Mouse (Mus musculus): ENCODE measurements around the gene Ghr. TPM values are rescaled to one million over a fixed set of nuclear protein-coding genes. Genes with fewer than 3 reads are reported as not detected.
A peak's percentile ranks its signal among the peaks of the same experiment; 100 is the strongest.

Ghr gene
- total RNA-seq, 2 experiments from 2014 or later = 10.7 to 11.4 TPM

DNA sequence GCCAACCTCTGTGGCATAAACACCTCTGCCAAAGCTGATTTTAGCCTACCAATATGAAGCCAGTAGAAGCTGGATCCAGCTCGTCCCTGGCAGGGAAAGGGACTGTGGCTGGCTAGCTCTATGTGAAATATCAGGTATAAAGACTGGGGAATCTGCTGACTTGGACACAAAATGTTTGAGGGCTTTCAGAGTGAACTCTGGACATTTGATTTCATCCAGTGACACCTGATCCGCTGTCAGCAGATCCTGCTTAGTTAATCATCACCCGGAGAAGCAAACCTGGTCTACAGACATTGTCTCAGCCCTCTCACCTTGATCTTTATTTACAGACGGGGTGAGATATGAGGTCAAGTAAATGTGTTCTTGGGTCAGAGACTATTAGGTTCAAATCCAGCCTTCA is 118.5 kb downstream of the Ghr start:
- Histone ChIP-seq H3K4me3 (no peak overlapping the region), H3K27ac (no peak overlapping the region)
- TF ChIP-seq CTCF (conservative IDR thresholded peaks at IDR 0.05) = no peak
- no peak for DNase-seq (ENCODE audit: low spot score in 2 of 2)

- no peak for TF ChIP-seq CTCF (conservative IDR thresholded peaks at IDR 0.05)
- no peak for DNase-seq (ENCODE audit: low spot score in 2 of 2)
- Histone ChIP-seq H3K4me3 (no peak overlapping the region), H3K27ac (no peak overlapping the region)
Observed at GRCm38 (mm10) chr15:3456543-3456942, 126.7 kb downstream of the Ghr start.

- TF ChIP-seq CTCF (conservative IDR thresholded peaks at IDR 0.05) = no peak
- no peak overlapping the region for H3K4me3 ChIP-seq
- no peak for DNase-seq (ENCODE audit: low spot score in 2 of 2)
- H3K27ac ChIP-seq = no peak overlapping the region
Observed at GRCm38 (mm10) chr15:3455572-3455971, 127.7 kb downstream of the Ghr start.

GRCm38 (mm10) chr15:3452080-3452752 is 131.1 kb downstream of the Ghr start:
- DNase-seq (ENCODE audit: low spot score in 2 of 2) = no peak
- no peak overlapping the region for H3K27ac ChIP-seq
- TF ChIP-seq CTCF (conservative IDR thresholded peaks at IDR 0.05) = no peak
- H3K4me3 ChIP-seq = no peak overlapping the region

DNA sequence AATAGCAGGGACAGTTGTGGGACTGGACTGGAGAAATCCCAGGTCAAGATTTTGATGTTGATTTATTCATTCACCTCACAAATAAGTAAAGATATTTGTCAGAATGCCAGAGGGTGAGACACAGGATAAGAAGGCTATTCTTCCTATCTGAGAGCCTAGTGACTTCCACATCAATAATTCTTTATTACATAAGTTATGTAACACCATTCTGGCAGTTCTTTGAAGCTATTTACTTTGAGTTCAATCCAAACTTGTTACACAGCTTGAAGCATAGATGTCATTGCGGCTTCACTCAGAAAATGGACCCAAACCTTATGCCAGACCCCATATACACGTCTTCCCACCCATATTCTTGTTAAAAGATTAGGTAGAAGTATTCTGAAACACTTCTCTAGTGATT is 133.7 kb downstream of the Ghr start:
- DNase-seq (ENCODE audit: low spot score in 2 of 2) = no peak
- no peak overlapping the region for H3K27ac ChIP-seq
- no peak for TF ChIP-seq CTCF (conservative IDR thresholded peaks at IDR 0.05)
- H3K4me3 ChIP-seq = no peak overlapping the region

GRCm38 (mm10) chr15:3445285-3445909 is 137.9 kb downstream of the Ghr start:
- Histone ChIP-seq H3K27ac (no peak overlapping the region), H3K4me3 (no peak overlapping the region)
- TF ChIP-seq CTCF (conservative IDR thresholded peaks at IDR 0.05) = no peak
- no peak for DNase-seq (ENCODE audit: low spot score in 2 of 2)

DNA sequence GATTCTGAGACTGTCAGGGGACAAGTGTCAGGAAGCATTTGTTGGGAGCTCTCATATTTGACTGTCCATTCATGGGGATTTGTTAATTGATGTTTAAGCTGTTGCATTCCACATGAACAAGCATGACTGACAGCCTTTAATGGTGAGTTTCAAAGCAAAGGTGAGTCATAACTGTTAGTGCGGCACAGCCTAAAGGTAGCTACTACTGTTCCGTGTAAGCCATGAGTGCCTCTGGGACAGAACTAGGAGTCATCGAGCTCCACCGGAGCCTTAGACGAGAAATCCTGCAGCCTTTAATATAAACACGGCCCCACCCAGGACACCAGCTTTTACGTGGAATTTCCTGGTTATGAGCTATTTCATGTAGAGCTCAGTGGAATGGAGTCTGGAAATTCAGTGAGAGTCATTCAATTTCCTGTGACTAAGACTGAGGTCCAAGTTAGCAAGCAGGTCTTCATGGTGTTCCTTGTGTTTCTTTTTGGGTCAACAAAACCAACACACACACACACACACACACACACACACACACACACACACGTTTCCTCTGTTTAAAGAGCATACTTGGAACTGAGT is 138.8 kb downstream of the Ghr start:
- no peak for DNase-seq (ENCODE audit: low spot score in 2 of 2)
- no peak for TF ChIP-seq CTCF (conservative IDR thresholded peaks at IDR 0.05)
- no peak overlapping the region for H3K4me3 ChIP-seq
- no peak overlapping the region for H3K27ac ChIP-seq

DNA sequence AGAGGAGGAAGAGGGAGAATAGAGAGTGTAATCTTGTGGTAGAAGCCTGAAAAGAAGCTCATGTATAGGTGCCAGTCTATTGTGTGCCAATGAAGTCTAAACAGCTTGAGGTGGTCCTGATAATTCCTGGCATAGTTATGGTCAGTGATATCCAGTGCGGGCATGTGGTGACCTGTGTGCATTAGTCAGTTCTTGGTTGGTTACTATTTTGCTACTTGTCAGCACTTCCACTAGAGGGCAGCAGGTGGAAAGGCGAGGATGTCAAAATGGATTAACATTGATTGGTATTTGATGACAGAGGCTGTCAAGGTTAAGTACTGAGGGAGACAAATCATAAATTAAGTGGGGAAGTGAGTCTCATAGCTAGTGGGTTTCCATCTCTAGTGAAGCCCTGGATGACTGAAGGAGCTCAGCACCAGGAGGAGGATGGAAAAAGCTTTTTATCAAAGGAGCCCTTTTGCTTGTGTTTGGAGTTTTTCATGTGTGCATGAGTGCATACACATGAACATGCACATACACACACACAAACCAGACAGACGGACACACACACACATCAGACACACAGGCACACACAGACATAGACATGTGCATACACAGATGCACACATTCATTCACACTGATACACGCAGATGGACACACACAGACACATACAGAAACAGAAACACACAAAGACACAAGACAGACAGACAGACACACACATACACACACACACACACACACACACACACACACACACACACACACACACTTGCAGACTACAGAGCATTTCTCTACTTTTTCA is 141.6 kb downstream of the Ghr start:
- TF ChIP-seq CTCF (conservative IDR thresholded peaks at IDR 0.05) = peak; percentile 92
- no peak overlapping the region for H3K4me3 ChIP-seq
- DNase-seq (ENCODE audit: low spot score in 2 of 2) = peak; percentile 7 to 56
- H3K27ac ChIP-seq = no peak overlapping the region

GRCm38 (mm10) chr15:3437381-3437780 is 145.9 kb downstream of the Ghr start:
- TF ChIP-seq CTCF (conservative IDR thresholded peaks at IDR 0.05) = no peak
- H3K27ac ChIP-seq = no peak overlapping the region
- H3K4me3 ChIP-seq = no peak overlapping the region
- DNase-seq (ENCODE audit: low spot score in 2 of 2) = no peak

DNA sequence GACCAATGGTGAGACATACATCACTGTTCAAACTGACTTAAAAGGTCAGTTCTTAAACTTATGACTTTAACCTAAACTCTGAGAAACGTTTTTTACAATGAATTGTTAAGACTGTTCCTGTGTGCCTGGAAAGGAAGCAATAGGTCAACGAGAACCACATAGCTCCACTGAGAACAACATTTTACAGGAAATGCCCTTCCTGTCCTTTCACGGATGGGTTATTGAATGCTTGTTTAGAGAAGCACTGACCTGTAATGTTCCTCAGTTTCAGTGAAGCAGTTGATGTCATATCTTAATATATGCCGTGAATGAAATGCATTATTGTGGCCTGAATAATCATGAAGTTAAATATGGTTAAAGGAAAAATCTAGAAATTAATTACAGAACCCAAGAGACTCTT is 147.7 kb downstream of the Ghr start:
- DNase-seq (ENCODE audit: low spot score in 2 of 2) = no peak
- no peak overlapping the region for H3K4me3 ChIP-seq
- H3K27ac ChIP-seq = no peak overlapping the region
- TF ChIP-seq CTCF (conservative IDR thresholded peaks at IDR 0.05) = no peak

DNA sequence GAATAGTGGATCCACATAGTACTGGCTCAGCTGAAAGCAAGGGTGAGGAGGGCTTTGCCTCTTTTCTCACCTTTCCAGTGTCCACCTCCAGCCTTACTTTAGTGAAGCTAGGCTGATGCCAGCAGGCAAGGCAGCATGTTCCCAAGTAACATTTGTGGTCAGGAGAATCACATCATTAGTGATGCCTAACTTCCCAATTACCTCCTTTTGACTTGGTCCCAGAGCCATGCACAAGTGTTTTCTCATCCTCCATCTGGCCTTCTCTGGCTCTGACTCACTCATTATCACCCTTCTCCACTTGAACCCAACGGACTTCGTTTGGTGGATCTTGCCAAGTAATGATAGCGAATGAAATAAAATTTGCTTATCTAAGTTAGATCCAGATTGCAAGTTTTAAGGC is 148.8 kb downstream of the Ghr start:
- no peak for TF ChIP-seq CTCF (conservative IDR thresholded peaks at IDR 0.05)
- DNase-seq (ENCODE audit: low spot score in 2 of 2) = no peak
- H3K27ac ChIP-seq = no peak overlapping the region
- no peak overlapping the region for H3K4me3 ChIP-seq

GRCm38 (mm10) chr15:3433281-3433680 is 150.0 kb downstream of the Ghr start:
- Histone ChIP-seq H3K4me3 (no peak overlapping the region), H3K27ac (no peak overlapping the region)
- no peak for DNase-seq (ENCODE audit: low spot score in 2 of 2)
- TF ChIP-seq CTCF (conservative IDR thresholded peaks at IDR 0.05) = no peak

- TF ChIP-seq CTCF (conservative IDR thresholded peaks at IDR 0.05) = no peak
- Histone ChIP-seq H3K4me3 (no peak overlapping the region), H3K27ac (no peak overlapping the region)
- DNase-seq (ENCODE audit: low spot score in 2 of 2) = no peak
Observed at GRCm38 (mm10) chr15:3432823-3433222, 150.5 kb downstream of the Ghr start.

All from layer of hippocampus, adult 2 months (tissue).